Mouse (Mus musculus): Measurements from ENCODE around the gene Hikeshi.
A peak's percentile ranks its signal among the peaks of the same experiment; 100 is the strongest.

The Hikeshi gene

DNA sequence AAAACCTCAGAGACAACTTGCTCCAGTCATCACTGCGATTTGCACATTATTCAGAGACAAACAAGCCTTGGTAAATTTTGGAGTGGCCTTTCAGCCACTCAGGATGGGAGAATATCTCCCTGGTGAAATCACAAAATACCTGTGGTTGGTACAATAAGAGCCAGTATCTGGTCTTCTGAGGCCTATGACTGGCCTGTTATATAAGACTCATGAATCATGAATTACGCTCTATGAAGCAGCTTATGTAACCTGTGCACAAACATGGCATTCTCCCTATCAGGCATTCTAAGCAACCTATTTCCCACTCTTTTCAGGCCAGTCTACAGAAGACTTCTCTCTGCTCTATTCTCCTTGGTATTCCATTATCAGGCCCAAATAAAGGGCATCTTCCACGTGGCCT is 28.6 kb downstream of the Hikeshi start:
- DNase-seq = no peak

DNA sequence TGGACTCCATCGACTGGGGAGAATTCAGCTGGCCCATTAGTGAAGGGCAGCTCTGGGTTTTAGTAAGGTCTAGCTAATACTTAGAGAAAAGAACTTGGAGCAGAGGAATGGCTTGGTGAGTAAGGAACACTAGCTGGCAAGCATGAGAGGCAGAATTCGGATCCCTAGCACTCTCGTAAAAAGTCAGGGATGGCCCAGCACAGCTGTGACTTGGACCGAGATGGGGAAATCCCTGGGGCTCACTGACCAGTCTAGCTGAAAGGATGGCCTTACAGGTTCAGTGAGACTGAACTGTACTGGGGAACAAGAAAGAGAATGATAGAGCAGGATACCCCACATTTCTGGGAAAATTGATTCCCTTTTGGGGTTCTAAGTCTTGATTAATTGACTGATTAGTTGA is 31.3 kb downstream of the Hikeshi start:
- DNase-seq = peak in 1 of 2 experiments; percentile 1

DNA sequence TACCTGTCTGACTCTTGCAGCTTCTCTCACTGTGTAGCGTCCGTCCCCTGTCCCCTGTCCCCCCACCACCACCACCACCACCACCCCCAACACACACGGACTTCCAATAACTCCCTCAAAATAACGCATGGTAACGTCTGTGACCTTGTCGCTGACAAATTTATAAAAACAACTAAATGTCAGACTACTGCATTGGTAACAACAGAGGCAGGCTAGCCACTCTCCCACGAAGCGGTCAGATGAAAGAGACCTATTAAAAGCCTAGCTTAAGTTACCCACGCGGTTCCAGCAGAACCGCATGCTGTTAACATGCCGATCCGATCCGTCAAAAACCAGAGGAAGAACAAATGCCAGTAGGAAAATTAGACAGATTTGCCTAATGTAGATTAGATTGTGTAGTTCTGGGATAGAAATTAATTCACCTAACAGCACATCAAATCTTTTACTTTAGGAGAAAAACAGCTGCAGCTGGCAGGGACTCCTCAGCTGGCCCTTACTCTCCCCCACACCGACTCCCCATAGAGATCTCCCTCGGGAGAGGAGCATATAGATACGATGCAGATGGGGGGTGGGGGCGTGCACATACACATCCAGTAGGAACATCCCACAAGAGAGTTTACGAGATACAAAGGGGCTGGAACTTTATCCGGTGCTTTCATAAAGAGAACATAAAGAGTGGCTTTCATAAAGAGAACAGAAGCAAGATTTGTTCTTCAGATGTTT is 31.9 kb downstream of the Hikeshi start:
- DNase-seq = no peak

DNA sequence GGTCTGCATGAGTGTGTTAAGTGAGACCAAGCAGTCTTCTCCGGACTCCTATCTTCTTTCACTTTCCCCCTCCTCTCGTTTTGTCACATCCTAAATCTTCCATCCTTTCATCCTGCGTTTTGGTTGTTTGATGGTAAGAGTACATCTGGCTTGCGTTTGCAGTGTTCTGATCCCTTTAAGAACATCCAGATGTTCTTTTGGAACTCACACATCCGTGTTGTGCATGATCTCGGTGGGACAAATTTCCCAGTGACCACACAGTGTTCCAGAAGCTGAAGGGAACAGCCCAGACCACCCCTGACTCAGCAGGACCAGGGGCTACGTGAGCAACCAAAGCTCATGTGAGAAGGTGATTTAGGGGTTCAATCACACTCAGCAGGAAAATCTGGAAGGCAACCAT is 32.6 kb downstream of the Hikeshi start:
- DNase-seq = no peak

DNA sequence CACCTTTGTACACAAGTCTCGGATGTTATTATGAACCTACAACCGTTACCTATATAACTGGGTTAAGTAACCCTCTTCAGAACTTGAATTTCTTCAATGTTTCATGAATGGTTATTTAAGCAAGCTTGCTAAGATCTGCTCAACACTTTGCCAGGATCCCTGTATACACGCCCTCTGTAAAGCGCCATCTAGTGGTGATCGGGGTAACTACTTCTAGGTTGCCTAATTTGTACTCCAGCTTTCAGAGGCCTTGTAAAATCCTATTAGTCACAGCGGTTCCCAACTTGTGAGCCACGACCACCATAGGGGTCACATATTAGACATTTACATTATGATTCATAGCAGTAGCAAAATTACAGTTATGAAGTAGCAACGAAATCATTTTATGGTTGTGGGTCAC is 33.1 kb downstream of the Hikeshi start:
- DNase-seq = peak; percentile 40 to 74

DNA sequence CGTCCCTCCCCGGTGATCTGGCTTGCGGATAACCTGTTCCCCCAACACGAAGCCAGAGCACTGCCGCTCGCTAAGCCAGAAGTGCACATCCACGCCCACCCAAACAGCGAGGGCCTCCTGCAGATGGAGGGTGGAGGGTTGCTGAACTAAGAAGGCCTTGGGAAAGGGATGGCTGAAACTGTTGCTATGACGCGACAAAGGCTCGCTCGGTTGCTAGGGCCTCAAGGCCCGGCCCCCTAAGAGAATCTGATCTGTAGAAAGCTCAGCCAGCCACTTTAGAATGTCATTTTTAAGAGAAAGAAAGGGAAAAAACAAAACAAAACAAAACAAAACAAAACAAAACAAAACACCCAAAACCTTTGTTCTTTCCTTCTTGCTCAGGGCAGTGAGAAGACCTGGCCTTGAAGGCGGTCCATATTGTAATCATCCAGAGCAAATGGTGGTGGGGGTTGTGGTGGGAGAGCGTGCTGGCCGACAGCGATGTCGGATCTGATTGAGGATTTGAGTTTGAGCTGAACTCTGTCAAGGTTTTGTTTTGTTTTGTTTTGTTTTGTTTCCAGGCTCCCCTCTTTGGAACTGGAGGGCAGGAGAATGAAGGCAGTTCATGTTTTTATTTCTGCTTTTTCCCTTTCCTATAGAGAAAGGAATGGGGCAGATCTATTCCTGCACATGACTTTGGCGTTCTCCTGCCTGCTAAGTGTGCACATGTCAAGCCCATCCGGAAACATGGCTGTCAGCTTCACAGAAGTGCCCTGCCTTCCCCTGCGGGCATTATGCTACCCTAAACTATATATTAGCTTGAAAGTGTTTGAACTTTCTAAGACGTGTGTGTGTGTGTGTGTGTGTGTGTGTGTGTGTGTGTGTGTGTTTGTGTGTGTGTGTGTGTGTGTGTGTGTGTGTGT is 37.3 kb downstream of the Hikeshi start, which contains the start of gene Ccdc81:
Gene Ccdc81 (minus strand): TSS at position 188 of the 902 bp plus-strand sequence.
- DNase-seq = no peak

DNA sequence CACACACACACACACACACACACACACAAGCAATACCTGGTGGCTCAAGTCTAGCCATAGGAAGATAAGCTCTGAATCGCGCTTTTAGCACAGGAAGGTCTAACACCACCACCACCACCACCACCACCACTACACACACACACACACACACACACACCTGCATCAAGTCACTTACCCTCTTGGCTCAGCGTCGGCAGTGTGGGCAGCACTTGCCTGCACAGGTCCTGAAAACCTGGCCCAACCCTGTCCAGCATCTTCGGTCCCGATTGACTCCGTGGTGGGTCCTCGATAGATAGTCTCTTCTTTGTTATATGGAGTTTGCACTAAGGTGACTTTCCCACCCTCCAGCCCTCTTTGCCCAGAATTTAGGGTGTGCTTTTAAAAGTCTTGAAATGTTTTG is 38.0 kb downstream of the Hikeshi start:
- DNase-seq = no peak

DNA sequence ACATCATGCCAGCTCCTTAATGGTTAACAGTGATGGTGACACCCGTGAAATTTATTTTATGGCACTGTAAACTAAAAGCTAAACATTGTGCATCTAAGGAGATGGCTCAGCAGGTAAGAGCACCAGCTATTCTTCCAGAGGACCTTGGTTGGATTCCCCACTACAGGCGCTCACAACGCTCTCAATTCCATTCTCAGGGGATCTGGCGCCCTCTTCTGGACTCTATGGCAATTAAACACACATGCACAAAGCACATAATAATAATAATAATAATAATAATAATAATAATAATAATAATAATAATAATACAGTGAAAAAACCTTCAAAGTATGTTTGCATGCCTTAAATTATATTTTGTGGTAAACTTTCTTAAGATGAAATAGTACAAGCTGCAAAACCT is 49.1 kb downstream of the Hikeshi start:
- peak in 1 of 2 experiments; percentile 32 for DNase-seq

DNA sequence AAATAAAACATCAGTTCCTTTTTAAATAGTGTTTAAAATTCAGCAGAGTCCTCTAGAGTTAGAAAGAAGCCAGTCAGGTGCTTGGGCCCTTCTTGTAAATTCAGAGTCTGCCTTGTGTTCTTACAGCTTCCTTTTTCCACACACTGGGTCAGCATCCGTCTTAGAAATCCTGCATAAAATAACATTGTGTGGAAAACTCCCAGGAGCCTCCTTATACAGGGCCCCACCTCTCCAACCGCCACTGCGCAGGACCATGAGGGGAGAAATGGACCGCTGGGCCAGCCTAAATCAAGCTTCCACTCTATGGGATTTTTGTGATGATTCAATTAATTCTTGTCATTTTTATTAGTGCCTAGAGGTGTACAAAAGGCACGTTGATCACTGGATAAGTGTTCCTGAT is 49.6 kb downstream of the Hikeshi start:
- DNase-seq = no peak

DNA sequence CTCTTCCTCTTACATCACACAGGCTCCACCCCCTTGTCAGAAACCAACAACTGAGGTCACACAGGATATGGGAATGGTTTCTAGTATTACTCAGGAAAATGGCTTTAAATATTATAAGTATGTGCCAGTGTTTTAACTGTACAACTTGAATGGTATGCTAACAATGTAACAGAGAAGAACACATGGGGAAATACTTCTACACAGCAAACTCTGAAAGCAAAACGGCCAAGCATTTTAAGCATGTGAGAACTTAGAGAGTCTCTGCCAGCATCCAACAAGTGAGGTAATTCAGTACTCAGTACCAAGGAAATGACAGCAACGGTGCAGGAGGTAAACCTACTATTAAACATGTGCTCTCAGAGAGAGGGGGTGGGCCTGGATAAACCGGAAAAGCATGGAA is 56.5 kb downstream of the Hikeshi start:
- DNase-seq = no peak

DNA sequence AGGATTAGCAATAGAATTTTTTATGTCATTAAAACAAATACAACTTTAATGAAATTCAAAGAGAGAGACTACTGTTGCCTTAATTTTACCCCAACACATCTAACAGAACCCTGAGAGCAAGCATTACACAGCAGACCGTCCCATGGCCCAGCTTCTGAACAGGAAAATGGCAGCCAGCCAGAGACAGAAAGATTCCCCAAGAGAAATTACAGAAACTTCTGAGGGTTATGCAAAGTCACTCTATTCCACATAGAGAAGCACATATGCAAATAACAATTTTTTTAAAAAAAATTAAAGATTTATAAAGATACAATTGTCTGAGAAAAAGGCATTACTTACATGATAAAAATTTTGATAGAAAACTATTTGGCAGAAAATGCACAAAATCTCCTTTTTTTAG is 61.3 kb downstream of the Hikeshi start:
- DNase-seq = no peak
